Mouse (Mus musculus): ENCODE data around the gene Ifitm7. TPM values are rescaled to one million over a fixed set of nuclear protein-coding genes. Genes with fewer than 3 reads are reported as not detected.

Gene Ifitm7
- polyA plus RNA-seq, 1 experiment = not detected

- H3K4me1 ChIP-seq (ENCODE audit: control insufficient read depth, insufficient read depth, insufficient read length, low read length) = no peaks in the 10 kb centered on the region
- TF ChIP-seq CTCF (IDR thresholded peaks at IDR 0.05; ENCODE audit: extremely low read depth, insufficient read length, insufficient replicate concordance, low read depth, low read length) = no peak
- no peak for TF ChIP-seq POLR2A (IDR thresholded peaks at IDR 0.05; ENCODE audit: low read depth, low read length)
- no peak overlapping the region for H3K27ac ChIP-seq (ENCODE audit: insufficient read depth, low read depth, low read length)
- WGBS = 68% methylated on average over 3 of the region's 3 CpGs
- no peaks in the 10 kb centered on the region for H3K27me3 ChIP-seq (ENCODE audit: control insufficient read depth, insufficient read depth, low read length)
- H3K36me3 ChIP-seq (ENCODE audit: control insufficient read depth, insufficient read depth, low read length) = no peaks in the 10 kb centered on the region
- no peak overlapping the region for H3K4me3 ChIP-seq (ENCODE audit: low read depth, low read length)
Measured at GRCm38 (mm10) chr16:14021166-14021822, 34.6 kb upstream of the Ifitm7 start.

- no peaks in the 10 kb centered on the region for H3K4me1 ChIP-seq (ENCODE audit: control insufficient read depth, insufficient read depth, insufficient read length, low read length)
- no peaks in the 10 kb centered on the region for H3K36me3 ChIP-seq (ENCODE audit: control insufficient read depth, insufficient read depth, low read length)
- TF ChIP-seq CTCF (IDR thresholded peaks at IDR 0.05; ENCODE audit: extremely low read depth, insufficient read length, insufficient replicate concordance, low read depth, low read length) = no peak
- no peak for TF ChIP-seq POLR2A (IDR thresholded peaks at IDR 0.05; ENCODE audit: low read depth, low read length)
- H3K27ac ChIP-seq (ENCODE audit: insufficient read depth, low read depth, low read length) = no peak overlapping the region
- no peaks in the 10 kb centered on the region for H3K27me3 ChIP-seq (ENCODE audit: control insufficient read depth, insufficient read depth, low read length)
- WGBS = 68% methylated on average over 8 of the region's 8 CpGs
- H3K4me3 ChIP-seq (ENCODE audit: low read depth, low read length) = no peak overlapping the region
Measured at GRCm38 (mm10) chr16:14017306-14017705, 30.6 kb upstream of the Ifitm7 start.

- TF ChIP-seq CTCF (IDR thresholded peaks at IDR 0.05; ENCODE audit: extremely low read depth, insufficient read length, insufficient replicate concordance, low read depth, low read length) (no peak), POLR2A (IDR thresholded peaks at IDR 0.05; ENCODE audit: low read depth, low read length) (no peak)
- no peaks in the 10 kb centered on the region for H3K27me3 ChIP-seq (ENCODE audit: control insufficient read depth, insufficient read depth, low read length)
- 90% methylated on average over 4 of the region's 4 CpGs for WGBS
Measured at GRCm38 (mm10) chr16:14009966-14010365, 23.3 kb upstream of the Ifitm7 start.

GRCm38 (mm10) chr16:14008708-14009107, 22.0 kb upstream of the Ifitm7 start:
- H3K27ac ChIP-seq (ENCODE audit: insufficient read depth, low read depth, low read length) = no peak overlapping the region
- H3K4me1 ChIP-seq (ENCODE audit: control insufficient read depth, insufficient read depth, insufficient read length, low read length) = peaks cover 12% of the 10 kb centered on the region; the same call in 1 of the 2 replicates
- no peaks in the 10 kb centered on the region for H3K36me3 ChIP-seq (ENCODE audit: control insufficient read depth, insufficient read depth, low read length)
- TF ChIP-seq CTCF (IDR thresholded peaks at IDR 0.05; ENCODE audit: extremely low read depth, insufficient read length, insufficient replicate concordance, low read depth, low read length) (no peak), POLR2A (IDR thresholded peaks at IDR 0.05; ENCODE audit: low read depth, low read length) (no peak)
- H3K4me3 ChIP-seq (ENCODE audit: low read depth, low read length) = no peak overlapping the region
- H3K27me3 ChIP-seq (ENCODE audit: control insufficient read depth, insufficient read depth, low read length) = no peaks in the 10 kb centered on the region

More at GRCm38 (mm10) chr16:14009966-14010365, 23.3 kb upstream of the Ifitm7 start:
- Histone ChIP-seq H3K4me3 (ENCODE audit: low read depth, low read length) (no peak overlapping the region), H3K36me3 (ENCODE audit: control insufficient read depth, insufficient read depth, low read length) (no peaks in the 10 kb centered on the region), H3K4me1 (ENCODE audit: control insufficient read depth, insufficient read depth, insufficient read length, low read length) (peaks cover 5% of the 10 kb centered on the region; the same call in 1 of the 2 replicates), H3K27ac (ENCODE audit: insufficient read depth, low read depth, low read length) (no peak overlapping the region)

- H3K27me3 ChIP-seq (ENCODE audit: control insufficient read depth, insufficient read depth, low read length) = no peaks in the 10 kb centered on the region
- TF ChIP-seq CTCF (IDR thresholded peaks at IDR 0.05; ENCODE audit: extremely low read depth, insufficient read length, insufficient replicate concordance, low read depth, low read length) = no peak
- no peak for TF ChIP-seq POLR2A (IDR thresholded peaks at IDR 0.05; ENCODE audit: low read depth, low read length)
- H3K36me3 ChIP-seq (ENCODE audit: control insufficient read depth, insufficient read depth, low read length) = no peaks in the 10 kb centered on the region
- H3K4me3 ChIP-seq (ENCODE audit: low read depth, low read length) = no peak overlapping the region
- 67% methylated on average over 2 of the region's 2 CpGs for WGBS
- H3K27ac ChIP-seq (ENCODE audit: insufficient read depth, low read depth, low read length) = no peak overlapping the region
- peaks cover 12% of the 10 kb centered on the region; the same call in 1 of the 2 replicates for H3K4me1 ChIP-seq (ENCODE audit: control insufficient read depth, insufficient read depth, insufficient read length, low read length)
Measured at GRCm38 (mm10) chr16:14008081-14008480, 21.4 kb upstream of the Ifitm7 start.

DNA sequence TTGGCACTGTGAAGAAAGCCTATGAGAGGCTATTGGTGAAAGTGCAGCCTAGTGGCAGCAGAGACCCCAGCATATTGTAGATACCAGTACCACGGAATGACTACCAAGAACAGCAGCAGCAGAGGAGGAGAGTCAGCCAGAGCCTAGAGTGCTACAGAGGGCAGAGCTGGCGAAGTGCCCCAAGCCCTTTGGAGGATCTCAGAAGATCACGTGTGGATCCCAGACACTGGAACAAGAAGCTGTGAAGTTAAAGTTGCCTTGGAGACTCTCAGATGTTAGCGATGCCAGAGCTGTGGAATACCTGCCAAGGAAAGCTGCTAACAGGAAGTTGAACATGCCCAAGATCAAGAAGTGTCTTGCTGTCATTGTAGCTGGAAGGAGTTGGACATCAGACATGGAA, 18.6 kb upstream of the Ifitm7 start:
- Histone ChIP-seq H3K4me3 (ENCODE audit: low read depth, low read length) (no peak overlapping the region), H3K4me1 (ENCODE audit: control insufficient read depth, insufficient read depth, insufficient read length, low read length) (peaks cover 12% of the 10 kb centered on the region; the same call in 1 of the 2 replicates), H3K27me3 (ENCODE audit: control insufficient read depth, insufficient read depth, low read length) (no peaks in the 10 kb centered on the region), H3K36me3 (ENCODE audit: control insufficient read depth, insufficient read depth, low read length) (no peaks in the 10 kb centered on the region), H3K27ac (ENCODE audit: insufficient read depth, low read depth, low read length) (peak overlapping the region; percentile 67)
- WGBS = 84% methylated on average over 4 of the region's 4 CpGs
- no peak for TF ChIP-seq CTCF (IDR thresholded peaks at IDR 0.05; ENCODE audit: extremely low read depth, insufficient read length, insufficient replicate concordance, low read depth, low read length)
- no peak for TF ChIP-seq POLR2A (IDR thresholded peaks at IDR 0.05; ENCODE audit: low read depth, low read length)

- TF ChIP-seq CTCF (IDR thresholded peaks at IDR 0.05; ENCODE audit: extremely low read depth, insufficient read length, insufficient replicate concordance, low read depth, low read length) = no peak
- H3K36me3 ChIP-seq (ENCODE audit: control insufficient read depth, insufficient read depth, low read length) = no peaks in the 10 kb centered on the region
- H3K27ac ChIP-seq (ENCODE audit: insufficient read depth, low read depth, low read length) = peak overlapping the region; percentile 69
- H3K4me3 ChIP-seq (ENCODE audit: low read depth, low read length) = no peak overlapping the region
- no peaks in the 10 kb centered on the region for H3K27me3 ChIP-seq (ENCODE audit: control insufficient read depth, insufficient read depth, low read length)
- WGBS = 50% methylated on average over 2 of the region's 2 CpGs
- H3K4me1 ChIP-seq (ENCODE audit: control insufficient read depth, insufficient read depth, insufficient read length, low read length) = peaks cover 12% of the 10 kb centered on the region; the same call in 1 of the 2 replicates
Measured at GRCm38 (mm10) chr16:14004726-14005125, 18.0 kb upstream of the Ifitm7 start.
